Mouse (Mus musculus): ENCODE results near the gene 2510009E07Rik.

DNA sequence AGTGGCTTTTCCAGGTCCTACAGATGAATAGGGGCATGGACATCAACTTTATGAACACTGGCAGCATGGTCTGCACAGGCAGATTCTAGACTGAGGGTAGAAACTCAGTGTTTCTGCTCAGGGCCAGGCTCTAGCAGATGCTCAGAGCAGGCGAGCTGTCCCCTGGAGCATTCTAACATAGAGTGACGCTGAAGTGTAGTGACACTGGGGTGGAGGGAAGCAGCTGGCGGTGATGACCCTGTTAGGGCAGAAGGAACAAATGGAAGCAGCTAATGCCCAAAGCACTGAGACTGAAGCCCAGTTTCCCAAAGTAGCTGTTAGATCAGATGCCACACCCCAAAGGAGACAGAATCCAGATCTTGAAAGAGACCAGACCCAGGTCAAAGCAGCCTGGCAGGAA is 48.0 kb downstream of the 2510009E07Rik start:
- no peak for TF ChIP-seq HCFC1 (IDR thresholded peaks at IDR 0.05; ENCODE audit: low read depth, low read length)
- no peak for TF ChIP-seq MXI1 (IDR thresholded peaks at IDR 0.05; ENCODE audit: low read depth, low read length)
- TF ChIP-seq CTCF (conservative IDR thresholded peaks at IDR 0.05 in 1 of 2, IDR thresholded peaks at IDR 0.05 in 1 of 2; ENCODE audit: low read depth in 2 of 2, low read length in 2 of 2) = no peak
- TF ChIP-seq SIN3A (IDR thresholded peaks at IDR 0.05; ENCODE audit: low read length) = no peak
- TF ChIP-seq JUND (conservative IDR thresholded peaks at IDR 0.05; ENCODE audit: low read depth, low read length) = no peak
- no peak for TF ChIP-seq KAT2A (IDR thresholded peaks at IDR 0.05; ENCODE audit: insufficient replicate concordance, low read length)
- no peak for TF ChIP-seq BHLHE40 (IDR thresholded peaks at IDR 0.05; ENCODE audit: low read depth, low read length)
- TF ChIP-seq MAX (IDR thresholded peaks at IDR 0.05; ENCODE audit: low read length) = no peak
- TF ChIP-seq RCOR1 (conservative IDR thresholded peaks at IDR 0.05; ENCODE audit: low read depth, low read length) = no peak
